Comparison of ENCODE assay signal across 10 mouse cellular contexts in the genomic region with DNA sequence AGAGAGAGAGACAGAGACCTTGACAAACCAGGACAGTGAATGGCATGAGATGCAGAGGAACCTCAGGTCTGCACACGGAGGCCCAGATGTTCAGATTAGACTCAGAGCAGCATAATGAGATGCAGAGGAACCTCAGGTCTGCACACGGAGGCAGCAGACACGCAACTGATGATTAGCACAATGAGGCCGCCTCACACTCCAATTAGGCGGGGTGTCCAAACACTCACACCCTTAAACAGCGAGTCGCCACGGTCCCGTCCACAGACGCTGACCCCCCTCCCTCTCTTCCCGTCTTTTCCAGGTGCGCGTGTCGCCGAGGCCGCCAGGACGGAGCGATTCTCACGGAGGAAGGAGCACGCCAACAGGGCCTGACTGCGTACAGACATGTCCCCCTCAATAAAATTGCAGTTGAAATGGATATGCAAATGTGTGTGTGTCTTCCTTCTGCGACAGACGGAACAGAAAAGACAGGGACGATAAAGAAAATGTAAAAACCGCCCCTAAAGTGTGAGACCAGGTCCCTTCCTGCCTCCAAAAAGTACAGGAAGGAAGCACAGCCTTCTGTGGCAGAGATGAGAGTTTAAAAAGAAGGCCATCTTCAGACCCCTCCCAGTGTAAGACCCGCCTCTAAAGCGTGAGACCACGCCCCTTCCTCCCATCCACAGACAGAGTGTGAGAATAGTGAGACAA. TPM values are rescaled to one million over a fixed set of nuclear protein-coding genes. Genes with fewer than 3 reads are reported as not detected.
DNase-seq lines count a peak whose midpoint lies in the region; ATAC-seq lines count a peak whose summit lies in the region.
"Not testable (repeated sequence)": the region's sequence is repeated elsewhere in the genome, so short reads cannot be mapped to it uniquely, and the experiment has no call there.
"Had no signal": no experiment of that assay in that cellular context is flagged by ENCODE, and none has a peak within 500 bp of the region (broad histone marks: within the 10 kb centered on the region; RNA-seq: fewer than 3 reads in every experiment).

No protein-coding gene starts in this region.

- not testable (repeated sequence) for H3K4me1 ChIP-seq in embryonic facial prominence, embryonic 12.5 days; intestine, embryonic 15.5 days (replicated peaks); limb, embryonic 12.5 days (replicated peaks); midbrain, embryonic 13.5 days (replicated peaks)

- peak; percentile 87 for DNase-seq in 416B (ENCODE audit: low read depth)
- DNase-seq in adrenal gland, postnatal 10 days = peak; percentile 50
- peak; percentile 63 to 86 for DNase-seq in gastrocnemius, postnatal 4 days (ENCODE audit: low spot score in 2 of 2)
- DNase-seq in spleen, postnatal 36 days (ENCODE audit: low spot score in 2 of 2) = peak; percentile 43

- peaks cover 40% of the 10 kb centered on the region for H3K9me3 ChIP-seq in embryonic facial prominence, embryonic 12.5 days
- peaks cover 34% of the 10 kb centered on the region for H3K9me3 ChIP-seq in intestine, embryonic 15.5 days
- H3K9me3 ChIP-seq in limb, embryonic 12.5 days = peaks cover 41% of the 10 kb centered on the region
- peaks cover 41% of the 10 kb centered on the region for H3K9me3 ChIP-seq in midbrain, embryonic 13.5 days

- peaks cover 39% of the 10 kb centered on the region for H3K36me3 ChIP-seq in embryonic facial prominence, embryonic 12.5 days
- H3K36me3 ChIP-seq in intestine, embryonic 15.5 days = peaks cover 33% of the 10 kb centered on the region
- peaks cover 42% of the 10 kb centered on the region for H3K36me3 ChIP-seq in limb, embryonic 12.5 days
- H3K36me3 ChIP-seq in midbrain, embryonic 13.5 days = peaks cover 38% of the 10 kb centered on the region

- not testable (repeated sequence) for H3K27ac ChIP-seq in embryonic facial prominence, embryonic 12.5 days; intestine, embryonic 15.5 days; limb, embryonic 12.5 days; midbrain, embryonic 13.5 days

- H3K4me3 ChIP-seq in embryonic facial prominence, embryonic 12.5 days; intestine, embryonic 15.5 days (replicated peaks); limb, embryonic 12.5 days (replicated peaks); midbrain, embryonic 13.5 days (replicated peaks): not testable (repeated sequence)

- H3K9ac ChIP-seq in embryonic facial prominence, embryonic 12.5 days; intestine, embryonic 15.5 days; limb, embryonic 12.5 days (replicated peaks); midbrain, embryonic 13.5 days (replicated peaks): not testable (repeated sequence)

- not testable (repeated sequence) for H3K4me2 ChIP-seq in embryonic facial prominence, embryonic 12.5 days (replicated peaks); intestine, embryonic 15.5 days (replicated peaks); limb, embryonic 12.5 days; midbrain, embryonic 13.5 days (replicated peaks)

- not testable (repeated sequence) for H3K27me3 ChIP-seq in embryonic facial prominence, embryonic 12.5 days; intestine, embryonic 15.5 days (replicated peaks); limb, embryonic 12.5 days; midbrain, embryonic 13.5 days

- peak; percentile 9; the same call in 1 of the 2 replicates for ATAC-seq in embryonic facial prominence, embryonic 12.5 days (ENCODE audit: insufficient number of reproducible peaks, insufficient read depth, low FRiP score, low TSS enrichment)
- peak; percentile 36 for ATAC-seq in intestine, embryonic 15.5 days
- peak; percentile 29 for ATAC-seq in limb, embryonic 12.5 days (ENCODE audit: insufficient number of reproducible peaks, insufficient read depth, low FRiP score, low TSS enrichment, low read depth)
- peak; percentile 7; the same call in 1 of the 2 replicates for ATAC-seq in midbrain, embryonic 13.5 days

- WGBS in embryonic facial prominence, embryonic 12.5 days = 73% methylated on average over 28 of the region's 28 CpGs
- 70% methylated on average over 28 of the region's 28 CpGs for WGBS in intestine, embryonic 15.5 days
- WGBS in limb, embryonic 12.5 days = 72% methylated on average over 28 of the region's 28 CpGs
- WGBS in midbrain, embryonic 13.5 days = 74% methylated on average over 28 of the region's 28 CpGs

RNA-seq across cellular contexts. Expression of gene Gm21860, which starts 15.6 kb away (rescaled TPM):
- total RNA-seq in adrenal gland, postnatal 10 days (2021) = not detected
- not detected in 2 replicates for polyA plus RNA-seq in embryonic facial prominence, embryonic 12.5 days (2016; fragmentation: Nextera tagmentation; extraction: Ambion mirVana)
- not detected for total RNA-seq in gastrocnemius, postnatal 4 days (2021)
- polyA plus RNA-seq in intestine, embryonic 15.5 days (2015; fragmentation: Nextera tagmentation; extraction: Ambion mirVana) = not detected in 2 replicates
- not detected in 2 replicates for polyA plus RNA-seq in limb, embryonic 12.5 days (2016; fragmentation: Nextera tagmentation; extraction: Ambion mirVana)
- not detected in 2 replicates for polyA plus RNA-seq in midbrain, embryonic 13.5 days (2015; fragmentation: Nextera tagmentation; extraction: Ambion mirVana)
- total RNA-seq: heart, adult 18-20 months had no signal
- polyA plus RNA-seq: Patski had no signal

RNA-seq across cellular contexts. Expression of gene Gm47283, which starts 45.6 kb away (rescaled TPM):
- not detected for total RNA-seq in adrenal gland, postnatal 10 days (2021)
- not detected in 2 replicates for polyA plus RNA-seq in embryonic facial prominence, embryonic 12.5 days (2016; fragmentation: Nextera tagmentation; extraction: Ambion mirVana)
- not detected for total RNA-seq in gastrocnemius, postnatal 4 days (2021)
- not detected in 2 replicates for polyA plus RNA-seq in intestine, embryonic 15.5 days (2015; fragmentation: Nextera tagmentation; extraction: Ambion mirVana)
- not detected in 2 replicates for polyA plus RNA-seq in limb, embryonic 12.5 days (2016; fragmentation: Nextera tagmentation; extraction: Ambion mirVana)
- not detected in 2 replicates for polyA plus RNA-seq in midbrain, embryonic 13.5 days (2015; fragmentation: Nextera tagmentation; extraction: Ambion mirVana)
- total RNA-seq: heart, adult 18-20 months had no signal
- polyA plus RNA-seq: Patski had no signal
